ENCODE assay signal across 12 mouse cellular contexts in the genomic region with DNA sequence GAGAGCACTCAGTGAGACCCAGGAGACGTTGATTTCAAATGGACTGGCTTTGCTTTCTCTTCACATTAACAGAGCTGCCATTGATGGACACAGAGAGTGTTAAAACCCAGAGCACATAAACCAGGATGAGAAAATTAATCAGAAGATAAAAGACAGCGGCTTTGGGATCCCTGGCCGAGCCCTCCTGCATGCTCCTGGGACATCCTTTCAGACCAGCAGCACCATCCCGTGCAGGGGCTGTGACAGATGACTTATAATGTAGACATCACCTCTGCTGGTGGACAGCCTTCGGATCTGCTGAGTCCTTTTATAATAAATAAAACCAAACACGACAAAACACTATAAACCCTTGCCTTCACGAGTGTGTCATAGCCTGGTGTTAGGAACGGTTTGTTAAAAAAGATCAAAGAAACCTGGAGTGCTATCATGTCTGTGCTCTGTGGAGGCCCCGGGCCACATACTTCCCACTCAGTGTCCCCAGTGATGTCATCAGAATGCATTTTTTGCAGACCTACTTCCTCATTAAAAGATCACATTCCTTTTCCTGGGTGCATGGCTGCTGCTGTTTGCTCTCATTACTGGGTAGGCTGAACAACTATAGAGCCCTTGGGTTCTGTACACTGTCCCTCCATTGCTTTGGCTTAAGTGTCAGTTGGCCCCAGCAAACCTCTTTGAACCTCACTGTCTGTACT.
DNase-seq lines count a peak whose midpoint lies in the region; ATAC-seq and TF ChIP-seq lines count a peak whose summit lies in the region.
"Had no signal": no experiment of that assay in that cellular context is flagged by ENCODE, and none has a peak within 500 bp of the region (broad histone marks: within the 10 kb centered on the region; RNA-seq: fewer than 3 reads in every experiment).

No protein-coding gene starts in this region.

- H3K9ac ChIP-seq in lung, embryonic 15.5 days, result no peak overlapping the region
- H3K9ac ChIP-seq in hindbrain, embryonic 15.5 days, result no peak overlapping the region
- no peak overlapping the region for H3K9ac ChIP-seq in midbrain, embryonic 16.5 days (ENCODE audit: low read depth, low read length)
- H3K9ac ChIP-seq: heart, embryonic 12.5 days had no signal

- TF ChIP-seq CTCF in brain, embryonic 14.5 days (IDR thresholded peaks at IDR 0.05; ENCODE audit: borderline replicate concordance, extremely low read depth, insufficient read depth, insufficient read length), result no peak

- H3K36me3 ChIP-seq in lung, embryonic 15.5 days, result no peaks in the 10 kb centered on the region
- no peaks in the 10 kb centered on the region for H3K36me3 ChIP-seq in hindbrain, embryonic 15.5 days
- no peaks in the 10 kb centered on the region for H3K36me3 ChIP-seq in midbrain, embryonic 16.5 days (ENCODE audit: control insufficient read depth, insufficient read depth, low read length)
- H3K36me3 ChIP-seq: heart, embryonic 12.5 days had no signal

- no peaks in the 10 kb centered on the region for H3K27me3 ChIP-seq in lung, embryonic 15.5 days
- H3K27me3 ChIP-seq in hindbrain, embryonic 15.5 days, result no peaks in the 10 kb centered on the region
- H3K27me3 ChIP-seq in midbrain, embryonic 16.5 days (ENCODE audit: control insufficient read depth, insufficient read depth, low read depth, low read length), result no peaks in the 10 kb centered on the region
- H3K27me3 ChIP-seq: heart, embryonic 12.5 days had no signal

- H3K27ac ChIP-seq in lung, embryonic 15.5 days, result peak overlapping the region; percentile 71
- peak overlapping the region; percentile 3; the same call in 1 of the 2 replicates for H3K27ac ChIP-seq in hindbrain, embryonic 15.5 days (replicated peaks)
- peak overlapping the region; percentile 62 for H3K27ac ChIP-seq in midbrain, embryonic 16.5 days (ENCODE audit: low read length)

- WGBS in lung, embryonic 15.5 days, result 23% methylated on average over 9 of the region's 9 CpGs
- WGBS in hindbrain, embryonic 15.5 days, result 24% methylated on average over 9 of the region's 9 CpGs
- 12% methylated on average over 9 of the region's 9 CpGs for WGBS in midbrain, embryonic 16.5 days

- no peak overlapping the region for H3K4me3 ChIP-seq in lung, embryonic 15.5 days
- H3K4me3 ChIP-seq in hindbrain, embryonic 15.5 days, result no peak overlapping the region
- H3K4me3 ChIP-seq in midbrain, embryonic 16.5 days (ENCODE audit: low read depth, low read length), result no peak overlapping the region
- H3K4me3 ChIP-seq: heart, embryonic 12.5 days had no signal

- TF ChIP-seq POLR2A in brain, embryonic 14.5 days (IDR thresholded peaks at IDR 0.05; ENCODE audit: borderline replicate concordance, extremely low read depth, insufficient read depth, insufficient read length, poor library complexity, severe bottlenecking), result no peak

- H3K4me2 ChIP-seq in lung, embryonic 15.5 days, result no peak overlapping the region
- H3K4me2 ChIP-seq in hindbrain, embryonic 15.5 days, result no peak overlapping the region
- no peak overlapping the region for H3K4me2 ChIP-seq in midbrain, embryonic 16.5 days (ENCODE audit: low read length)
- H3K4me2 ChIP-seq: heart, embryonic 12.5 days had no signal

- no peak for DNase-seq in lung, postnatal 4 days
- peak; percentile 40 for DNase-seq in brain, embryonic 14.5 days (ENCODE audit: low read depth)
- DNase-seq in adrenal gland, postnatal 10 days, result no peak
- no peak for DNase-seq in urinary bladder, postnatal 10 days (ENCODE audit: low spot score)
- DNase-seq: cerebellum, adult 8-10 months; kidney, postnatal 25 days; right cerebral cortex, postnatal 14 days; thymus, postnatal 36 days had no signal

- no peak; the same call in 1 of the 2 replicates for ATAC-seq in lung, embryonic 15.5 days (ENCODE audit: borderline replicate concordance, extremely low read depth, low FRiP score, low TSS enrichment)
- no peak for ATAC-seq in hindbrain, embryonic 15.5 days (ENCODE audit: low FRiP score, low read depth)
- peak; percentile 72 for ATAC-seq in midbrain, embryonic 16.5 days

- H3K4me1 ChIP-seq in lung, embryonic 15.5 days, result peaks cover 53% of the 10 kb centered on the region
- H3K4me1 ChIP-seq in hindbrain, embryonic 15.5 days (replicated peaks), result peaks cover 33% of the 10 kb centered on the region
- peaks cover 20% of the 10 kb centered on the region for H3K4me1 ChIP-seq in midbrain, embryonic 16.5 days (ENCODE audit: control insufficient read depth, insufficient read depth, low read length)

- H3K9me3 ChIP-seq in lung, embryonic 15.5 days, result no peaks in the 10 kb centered on the region
- no peaks in the 10 kb centered on the region for H3K9me3 ChIP-seq in hindbrain, embryonic 15.5 days
- H3K9me3 ChIP-seq in midbrain, embryonic 16.5 days (replicated peaks; ENCODE audit: control insufficient read depth, low read length, poor library complexity, severe bottlenecking), result no peaks in the 10 kb centered on the region
- H3K9me3 ChIP-seq: heart, embryonic 12.5 days had no signal

Comparison
In these comparisons a context has a peak if more than half of its experiments do, and no peak if none do; other contexts are left out.
1. H3K27ac ChIP-seq: peak in every context shown above with its lines; median percentile 71 in lung, embryonic 15.5 days; 62 in midbrain, embryonic 16.5 days; 3 in hindbrain, embryonic 15.5 days.